Mouse (Mus musculus): Measurements from ENCODE around the gene Prr5l. TPM values are rescaled to one million over a fixed set of nuclear protein-coding genes. Genes with fewer than 3 reads are reported as not detected.

Gene Prr5l
- total RNA-seq (2021): 1 to 10 TPM; 2.6 to 4.6 TPM
- long read RNA-seq, experiment 1, partial matches to known transcripts: 1 of 8 reads
- long read RNA-seq, experiment 1, other reads (novel, unspliced or antisense): 7 of 8 reads
- long read RNA-seq, experiment 2, full-length matches to known transcripts: 2 of 3 reads
- long read RNA-seq, experiment 2, partial matches to known transcripts: 0 of 3 reads
- long read RNA-seq, experiment 2, other reads (novel, unspliced or antisense): 1 of 3 reads

- DNase-seq (ENCODE audit: low spot score in 2 of 2): no peak
- intact Hi-C loops (cut with DNase I): no loop called here
Measured at GRCm38 (mm10) chr2:101882998-101883397, at the start of gene Prr5l. Gene Prr5l, minus strand, starts transcription at chr2:101883027.

GRCm38 (mm10) chr2:101932169-101932936, 49.5 kb upstream of the Prr5l start:
- intact Hi-C loops (cut with DNase I): no loop called here
- no peak for DNase-seq (ENCODE audit: low spot score in 2 of 2)

GRCm38 (mm10) chr2:101925591-101926188, 42.9 kb upstream of the Prr5l start:
- no peak for DNase-seq (ENCODE audit: low spot score in 2 of 2)
- intact Hi-C loops (cut with DNase I): no loop called here

- DNase-seq (ENCODE audit: low spot score in 2 of 2): no peak
- intact Hi-C loops (cut with DNase I): no loop called here
Measured at GRCm38 (mm10) chr2:101925183-101925582, 42.4 kb upstream of the Prr5l start.

- intact Hi-C loops (cut with DNase I): loop anchor here (5.0 kb wide), 1 partner anchor 79 kb away; no protein-coding TSS in a partner anchor
- DNase-seq (ENCODE audit: low spot score in 2 of 2): no peak
Measured at GRCm38 (mm10) chr2:101923181-101923580, 40.4 kb upstream of the Prr5l start.

- intact Hi-C loops (cut with DNase I): loop anchor here (5.0 kb wide), 1 partner anchor 80 kb away; no protein-coding TSS in a partner anchor
- no peak for DNase-seq (ENCODE audit: low spot score in 2 of 2)
Measured at GRCm38 (mm10) chr2:101922302-101922701, 39.5 kb upstream of the Prr5l start.

GRCm38 (mm10) chr2:101920136-101920554, 37.3 kb upstream of the Prr5l start:
- intact Hi-C loops (cut with DNase I): loop anchor here (5.0 kb wide), 1 partner anchor 82 kb away; no protein-coding TSS in a partner anchor

GRCm38 (mm10) chr2:101918518-101918917, 35.7 kb upstream of the Prr5l start:
- intact Hi-C loops (cut with DNase I): no loop called here
- DNase-seq (ENCODE audit: low spot score in 2 of 2): no peak

More at GRCm38 (mm10) chr2:101920136-101920554, 37.3 kb upstream of the Prr5l start:
- DNase-seq (ENCODE audit: low spot score in 2 of 2): no peak

- intact Hi-C loops (cut with DNase I): loop anchor here (5.0 kb wide), 4 partner anchors 93 to 543 kb away; partner anchors contain the start of gene Fjx1
Measured at GRCm38 (mm10) chr2:101909326-101910080, 26.7 kb upstream of the Prr5l start.

GRCm38 (mm10) chr2:101908773-101909172, 25.9 kb upstream of the Prr5l start:
- intact Hi-C loops (cut with DNase I): loop anchor here (5.0 kb wide), 4 partner anchors 94 to 544 kb away; partner anchors contain the start of gene Fjx1
- DNase-seq (ENCODE audit: low spot score in 2 of 2): peak; percentile 46 to 50

More at GRCm38 (mm10) chr2:101909326-101910080, 26.7 kb upstream of the Prr5l start:
- no peak for DNase-seq (ENCODE audit: low spot score in 2 of 2)

GRCm38 (mm10) chr2:101907386-101908022, 24.7 kb upstream of the Prr5l start:
- DNase-seq (ENCODE audit: low spot score in 2 of 2): peak in 1 of 2 experiments; percentile 40
- intact Hi-C loops (cut with DNase I): loop anchor here (5.0 kb wide), 4 partner anchors 95 to 545 kb away; partner anchors contain the start of gene Fjx1

- intact Hi-C loops (cut with DNase I): loop anchor here (5.0 kb wide), 4 partner anchors 96 to 546 kb away; partner anchors contain the start of gene Fjx1
- no peak for DNase-seq (ENCODE audit: low spot score in 2 of 2)
Measured at GRCm38 (mm10) chr2:101906379-101906690, 23.5 kb upstream of the Prr5l start.

- intact Hi-C loops (cut with DNase I): loop anchor here (5.0 kb wide), 4 partner anchors 97 to 547 kb away; partner anchors contain the start of gene Fjx1
- peak; percentile 84 to 91 for DNase-seq (ENCODE audit: low spot score in 2 of 2)
Measured at GRCm38 (mm10) chr2:101905534-101906378, 22.9 kb upstream of the Prr5l start.

- intact Hi-C loops (cut with DNase I): loop anchor here (5.0 kb wide), 1 partner anchor 535 kb away; no protein-coding TSS in a partner anchor
Measured at GRCm38 (mm10) chr2:101902196-101902595, 19.4 kb upstream of the Prr5l start.

GRCm38 (mm10) chr2:101896425-101897204, 13.8 kb upstream of the Prr5l start:
- intact Hi-C loops (cut with DNase I): no loop called here

More at GRCm38 (mm10) chr2:101902196-101902595, 19.4 kb upstream of the Prr5l start:
- DNase-seq (ENCODE audit: low spot score in 2 of 2): no peak

GRCm38 (mm10) chr2:101894126-101894525, 11.3 kb upstream of the Prr5l start:
- intact Hi-C loops (cut with DNase I): no loop called here
- no peak for DNase-seq (ENCODE audit: low spot score in 2 of 2)

More at GRCm38 (mm10) chr2:101896425-101897204, 13.8 kb upstream of the Prr5l start:
- no peak for DNase-seq (ENCODE audit: low spot score in 2 of 2)

- intact Hi-C loops (cut with DNase I): no loop called here
- DNase-seq (ENCODE audit: low spot score in 2 of 2): no peak
Measured at GRCm38 (mm10) chr2:101891143-101891542, 8.3 kb upstream of the Prr5l start.
